Mouse (Mus musculus) heart, embryonic 16.5 days (tissue): ENCODE results near the gene Swi5. TPM values are rescaled to one million over a fixed set of nuclear protein-coding genes. Genes with fewer than 3 reads are reported as not detected.

Source experiments
- ATAC-seq: fragments of 200-750 bp; cut with Nextera tagmentation; replicated peaks from 2 replicates; pipeline ENCODE4 v1.8.0; 2017; ENCODE audit warnings: moderate number of reproducible peaks; ENCODE audit not compliant: insufficient read depth, low FRiP score; ENCODE audit errors: extremely low read depth
- H3K27ac ChIP-seq: fragments of 300-500 bp; sonication (generic); 2 replicates; pipeline ENCODE4 v1.5.1; 2014; ENCODE audit warnings: mild to moderate bottlenecking, low read length, control low read depth, moderate library complexity
- H3K27me3 ChIP-seq: fragments of 300-500 bp; sonication (generic); 2 replicates; pipeline ENCODE4 v1.6.1; 2014; ENCODE audit warnings: low read length, mixed read lengths; ENCODE audit not compliant: control insufficient read depth, insufficient read depth
- H3K36me3 ChIP-seq: fragments of 300-500 bp; sonication (generic); 2 replicates; pipeline ENCODE4 v1.6.1; 2014; ENCODE audit not compliant: control insufficient read depth, insufficient read depth
- H3K4me1 ChIP-seq: fragments of 300-500 bp; sonication (generic); 2 replicates; pipeline ENCODE4 v1.6.1; 2014; ENCODE audit warnings: low read length, mixed read lengths; ENCODE audit not compliant: control insufficient read depth, insufficient read depth
- H3K4me2 ChIP-seq: fragments of 300-500 bp; sonication (generic); 2 replicates; pipeline ENCODE4 v1.6.1; 2014; ENCODE audit warnings: low read depth, mild to moderate bottlenecking, control low read depth, low read length
- H3K4me3 ChIP-seq: fragments of 300-500 bp; sonication (generic); 2 replicates; pipeline ENCODE4 v1.5.1; 2014; ENCODE audit warnings: mild to moderate bottlenecking, control low read depth, low read length
- H3K9ac ChIP-seq: fragments of 300-500 bp; sonication (generic); 2 replicates; pipeline ENCODE4 v1.6.1; 2014; ENCODE audit warnings: low read length, control low read depth
- H3K9me3 ChIP-seq: fragments of 300-500 bp; sonication (generic); replicated peaks from 2 replicates; pipeline ENCODE4 v1.6.1; 2016; ENCODE audit warnings: low read length; ENCODE audit not compliant: control insufficient read depth
- WGBS: fragments of 180-500 bp; shearing (Covaris S2); extraction: QIAGEN DNeasy Blood & Tissue Kit; methylation state at CpG from one replicate; pipeline ENCODE4 v1.1.7; 2014; 5-methylcytosine and 5-hydroxymethylcytosine counted together
- polyA plus RNA-seq: library from polyadenylated mRNA; unstranded; fragments of >200 nt; fragmentation: Nextera tagmentation; extraction: Ambion mirVana; gene quantifications from 2 replicates; pipeline ENCODE4 v1.2.1, GENCODE M21; 2015

Swi5 gene
- polyA plus RNA-seq, 1 experiment from 2014 or later = 327 TPM

- no peak overlapping the region for H3K4me3 ChIP-seq
- no peak for ATAC-seq
- no peaks in the 10 kb centered on the region for H3K36me3 ChIP-seq
- H3K27me3 ChIP-seq = peaks cover 11% of the 10 kb centered on the region
- no peak overlapping the region for H3K27ac ChIP-seq
- WGBS = 59% methylated on average over 9 of the region's 9 CpGs
- no peaks in the 10 kb centered on the region for H3K9me3 ChIP-seq
- peaks cover 16% of the 10 kb centered on the region for H3K4me1 ChIP-seq
- no peak overlapping the region for H3K4me2 ChIP-seq
- H3K9ac ChIP-seq = no peak overlapping the region
Measured at GRCm38 (mm10) chr2:32321591-32322298, 33.9 kb upstream of the Swi5 start.

- Histone ChIP-seq H3K4me3 (no peak overlapping the region), H3K27ac (peak overlapping the region; percentile 20; the same call in 1 of the 2 replicates), H3K36me3 (no peaks in the 10 kb centered on the region), H3K27me3 (peaks cover 14% of the 10 kb centered on the region), H3K4me1 (peaks cover 23% of the 10 kb centered on the region), H3K9ac (no peak overlapping the region), H3K9me3 (no peaks in the 10 kb centered on the region), H3K4me2 (no peak overlapping the region)
- ATAC-seq = no peak
- WGBS = 60% methylated on average over 11 of the region's 11 CpGs
Measured at GRCm38 (mm10) chr2:32320721-32321120, 32.8 kb upstream of the Swi5 start.

- Histone ChIP-seq H3K4me1 (peaks cover 26% of the 10 kb centered on the region), H3K4me2 (peak overlapping the region; percentile 23; the same call in 1 of the 2 replicates), H3K9ac (no peak overlapping the region; the same call in 1 of the 2 replicates), H3K27ac (peak overlapping the region; percentile 57), H3K27me3 (peaks cover 14% of the 10 kb centered on the region), H3K9me3 (no peaks in the 10 kb centered on the region), H3K36me3 (no peaks in the 10 kb centered on the region), H3K4me3 (no peak overlapping the region)
- WGBS = 34% methylated on average over 9 of the region's 9 CpGs
- ATAC-seq = 0 out of 2 replicates have a peak, but pooled peaks have one; percentile 5
Measured at GRCm38 (mm10) chr2:32319586-32320580, 32.0 kb upstream of the Swi5 start.

GRCm38 (mm10) chr2:32318709-32319585, 31.1 kb upstream of the Swi5 start:
- Histone ChIP-seq H3K36me3 (no peaks in the 10 kb centered on the region), H3K4me2 (peak overlapping the region; percentile 59), H3K27me3 (peaks cover 14% of the 10 kb centered on the region), H3K9me3 (no peaks in the 10 kb centered on the region), H3K4me1 (peaks cover 26% of the 10 kb centered on the region), H3K27ac (peak overlapping the region; percentile 82), H3K9ac (peak overlapping the region; percentile 74), H3K4me3 (peak overlapping the region; percentile 50)
- WGBS = 64% methylated on average over 14 of the region's 14 CpGs
- ATAC-seq = no peak

GRCm38 (mm10) chr2:32317791-32318417, 30.0 kb upstream of the Swi5 start:
- Histone ChIP-seq H3K36me3 (no peaks in the 10 kb centered on the region), H3K4me3 (peak overlapping the region; percentile 50), H3K4me1 (peaks cover 26% of the 10 kb centered on the region), H3K27ac (peak overlapping the region; percentile 82), H3K27me3 (peaks cover 15% of the 10 kb centered on the region), H3K4me2 (peak overlapping the region; percentile 59), H3K9me3 (no peaks in the 10 kb centered on the region), H3K9ac (peak overlapping the region; percentile 74)
- 10% methylated on average over 17 of the region's 19 CpGs for WGBS
- peak; percentile 84 for ATAC-seq

- WGBS = 58% methylated on average over 20 of the region's 20 CpGs
- Histone ChIP-seq H3K4me1 (peaks cover 27% of the 10 kb centered on the region), H3K9ac (no peak overlapping the region), H3K9me3 (no peaks in the 10 kb centered on the region), H3K27me3 (peaks cover 18% of the 10 kb centered on the region), H3K4me2 (no peak overlapping the region), H3K36me3 (no peaks in the 10 kb centered on the region), H3K4me3 (no peak overlapping the region), H3K27ac (peak overlapping the region; percentile 74)
- peak; percentile 14; the same call in 1 of the 2 replicates for ATAC-seq
Measured at GRCm38 (mm10) chr2:32316887-32317656, 29.2 kb upstream of the Swi5 start.

GRCm38 (mm10) chr2:32315751-32316150, 27.9 kb upstream of the Swi5 start:
- Histone ChIP-seq H3K9me3 (no peaks in the 10 kb centered on the region), H3K27me3 (peaks cover 26% of the 10 kb centered on the region), H3K36me3 (no peaks in the 10 kb centered on the region), H3K4me2 (no peak overlapping the region), H3K4me1 (peaks cover 35% of the 10 kb centered on the region), H3K27ac (peak overlapping the region; percentile 38), H3K9ac (no peak overlapping the region), H3K4me3 (no peak overlapping the region)
- ATAC-seq = no peak
- 14% methylated on average over 8 of the region's 8 CpGs for WGBS
